Mouse (Mus musculus) kidney, adult 2 months (tissue): ENCODE results near the gene Nmt1. TPM values are rescaled to one million over a fixed set of nuclear protein-coding genes. Genes with fewer than 3 reads are reported as not detected.

Experiments used
- DNase-seq: peaks from one replicate; pipeline ENCODE4 v3.0.0; 2021
- H3K27ac ChIP-seq: fragments of 200-500 bp; 2 replicates; pipeline ENCODE4 v1.5.1; 2012; ENCODE audit warnings: low read depth, low read length, control low read depth, inconsistent platforms; ENCODE audit not compliant: insufficient read depth
- H3K27me3 ChIP-seq: fragments of 200-500 bp; replicated peaks from 2 replicates; pipeline ENCODE4 v1.6.1; 2012; ENCODE audit warnings: mild to moderate bottlenecking, moderate library complexity, low read length, inconsistent platforms; ENCODE audit not compliant: control insufficient read depth, insufficient read depth
- H3K36me3 ChIP-seq: fragments of 200-500 bp; 2 replicates; pipeline ENCODE4 v1.6.1; 2012; ENCODE audit warnings: mild to moderate bottlenecking, moderate library complexity, low read length, inconsistent platforms; ENCODE audit not compliant: control insufficient read depth, insufficient read depth
- H3K4me1 ChIP-seq: fragments of 200-500 bp; 2 replicates; pipeline ENCODE4 v1.6.1; 2011; ENCODE audit warnings: low read length; ENCODE audit not compliant: control insufficient read depth, insufficient read depth
- H3K4me3 ChIP-seq: fragments of 200-500 bp; 2 replicates; pipeline ENCODE4 v1.5.1; 2011; ENCODE audit warnings: mild to moderate bottlenecking, low read depth, low read length, control low read depth; ENCODE audit not compliant: insufficient read depth
- CTCF ChIP-seq: fragments of 200-500 bp; conservative IDR thresholded peaks from 2 replicates; pipeline ENCODE4 v1.5.1; 2011; ENCODE audit warnings: low read depth, mild to moderate bottlenecking, control low read depth, low read length, moderate library complexity, mixed read lengths; ENCODE audit not compliant: insufficient read depth, insufficient read length
- POLR2A ChIP-seq: fragments of 200-500 bp; IDR thresholded peaks from one replicate; pipeline ENCODE4 v1.6.1; 2011; ENCODE audit warnings: low read depth, low read length, control low read depth
- WGBS: fragments of 180-500 bp; shearing (Covaris S2); methylation state at CpG from one replicate; pipeline ENCODE4 v1.1.7; 2018; 5-methylcytosine and 5-hydroxymethylcytosine counted together
- polyA plus RNA-seq: library from polyadenylated mRNA; depleted of rRNA; stranded (reverse); fragments of >200 nt; gene quantifications from 2 replicates; pipeline ENCODE4 v1.2.3, GENCODE M21; 2012

Nmt1 gene
- polyA plus RNA-seq, 1 experiment: 49.7 TPM

DNA sequence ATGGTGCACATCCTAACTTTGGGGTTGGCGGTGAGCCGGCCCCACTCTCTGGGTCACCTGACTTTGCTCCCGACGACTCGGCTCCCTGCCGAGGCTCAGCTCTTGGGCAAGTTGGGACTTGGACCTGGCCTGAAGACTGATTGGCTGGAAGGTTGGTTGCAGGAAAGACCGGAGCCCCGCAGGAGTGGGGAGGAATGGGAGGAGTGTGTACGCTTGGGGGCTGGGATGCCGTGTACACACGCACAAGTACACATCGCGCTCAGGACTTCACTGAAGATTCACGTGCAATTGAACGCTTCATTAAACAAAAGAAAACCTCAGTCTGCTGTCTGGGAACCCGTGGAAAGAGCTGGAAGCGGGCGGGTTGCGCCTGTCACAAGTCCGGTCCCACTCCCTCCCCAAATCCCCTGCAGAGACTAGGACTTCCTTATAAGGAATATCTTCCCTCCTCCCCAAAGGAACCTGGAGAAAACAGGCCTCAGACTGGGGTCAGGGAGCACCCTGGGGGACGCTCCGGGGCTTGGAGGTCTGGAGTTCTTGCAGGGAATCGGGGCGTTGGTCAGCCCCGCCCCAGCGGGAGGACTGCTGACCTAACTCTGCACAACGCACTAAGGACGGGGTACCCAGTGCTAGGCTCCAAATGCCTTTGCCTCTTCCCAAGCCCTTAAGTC lies 84.0 kb downstream of the Nmt1 start:
- peaks cover 21% of the 10 kb centered on the region for H3K4me1 ChIP-seq
- 4% methylated on average over 28 of the region's 28 CpGs for WGBS
- H3K4me3 ChIP-seq: peak overlapping the region; percentile 6
- no peak for TF ChIP-seq CTCF
- no peak for TF ChIP-seq POLR2A
- H3K36me3 ChIP-seq: no peaks in the 10 kb centered on the region
- peak overlapping the region; percentile 65 for H3K27ac ChIP-seq
- DNase-seq: peak; percentile 96
- no peaks in the 10 kb centered on the region for H3K27me3 ChIP-seq

DNA sequence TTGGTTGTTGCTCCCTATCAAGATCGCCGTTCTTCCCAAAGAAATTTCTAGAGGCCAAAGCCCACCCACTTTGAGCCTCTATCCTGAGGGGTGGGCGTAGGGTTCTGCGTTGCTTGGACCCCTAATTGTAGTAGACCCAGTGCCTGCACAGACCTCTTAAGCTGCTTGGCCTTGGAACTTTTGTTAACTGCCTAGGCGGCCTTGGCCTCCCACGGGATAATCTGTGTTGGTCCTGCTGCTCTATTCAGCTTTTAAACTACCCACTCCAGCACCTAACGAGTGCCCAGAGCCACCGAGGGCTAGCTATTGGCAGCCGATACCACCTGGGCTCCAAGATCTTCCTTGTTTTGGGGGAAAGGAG lies 84.5 kb downstream of the Nmt1 start:
- DNase-seq: peak; percentile 41
- Histone ChIP-seq H3K4me1 (peaks cover 21% of the 10 kb centered on the region), H3K27ac (peak overlapping the region; percentile 65), H3K27me3 (no peaks in the 10 kb centered on the region), H3K36me3 (no peaks in the 10 kb centered on the region), H3K4me3 (peak overlapping the region; percentile 6; the same call in 1 of the 2 replicates)
- 33% methylated on average over 9 of the region's 9 CpGs for WGBS
- TF ChIP-seq POLR2A (no peak), CTCF (no peak)

DNA sequence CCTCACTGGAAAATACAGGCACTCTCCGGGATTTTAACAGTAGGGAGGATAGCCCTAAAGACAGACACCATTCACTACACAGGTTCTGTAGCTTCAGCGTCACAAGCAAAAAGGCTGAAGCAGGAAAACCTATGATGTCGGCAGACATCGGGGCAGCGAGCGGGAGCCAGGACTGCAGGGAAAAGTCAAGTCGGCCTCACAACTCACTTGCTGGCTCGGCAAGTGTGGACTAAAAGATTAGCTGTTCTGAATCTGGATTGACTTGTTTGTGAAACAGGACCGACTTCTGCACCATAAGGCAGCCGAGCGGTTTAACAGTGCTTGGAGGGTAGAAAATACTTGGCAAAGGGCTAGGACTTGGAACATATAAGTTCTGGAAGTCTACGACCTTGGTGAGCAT lies 85.0 kb downstream of the Nmt1 start:
- WGBS: 53% methylated on average over 12 of the region's 12 CpGs
- Histone ChIP-seq H3K27ac (peak overlapping the region; percentile 65), H3K4me3 (no peak overlapping the region), H3K36me3 (no peaks in the 10 kb centered on the region), H3K27me3 (no peaks in the 10 kb centered on the region), H3K4me1 (peaks cover 21% of the 10 kb centered on the region)
- no peak for TF ChIP-seq CTCF
- TF ChIP-seq POLR2A: no peak
- DNase-seq: peak; percentile 35

DNA sequence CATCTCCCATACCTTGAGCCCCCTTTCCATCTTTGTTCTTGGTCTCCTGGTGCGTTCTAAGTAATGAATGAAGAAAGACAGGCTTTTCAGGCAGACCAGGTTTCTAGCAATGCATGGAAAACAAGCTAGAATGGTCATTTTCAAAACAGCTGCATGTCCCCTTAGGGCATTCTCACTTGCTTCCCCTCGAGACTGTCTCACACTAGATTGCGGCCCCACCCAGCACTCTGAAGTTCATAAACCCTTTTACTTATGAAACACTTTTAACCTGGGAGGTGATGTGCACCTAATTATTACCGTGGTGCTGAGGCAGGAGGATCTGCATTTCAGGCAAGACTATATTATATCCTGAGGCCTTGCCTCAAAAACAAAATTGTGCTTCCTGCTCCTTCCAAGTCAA lies 85.8 kb downstream of the Nmt1 start:
- WGBS: 70% methylated on average over 4 of the region's 4 CpGs
- H3K4me1 ChIP-seq: peaks cover 24% of the 10 kb centered on the region
- no peak for TF ChIP-seq CTCF
- TF ChIP-seq POLR2A: no peak
- H3K4me3 ChIP-seq: no peak overlapping the region
- H3K27me3 ChIP-seq: no peaks in the 10 kb centered on the region
- H3K36me3 ChIP-seq: no peaks in the 10 kb centered on the region
- no peak overlapping the region for H3K27ac ChIP-seq
- no peak for DNase-seq

DNA sequence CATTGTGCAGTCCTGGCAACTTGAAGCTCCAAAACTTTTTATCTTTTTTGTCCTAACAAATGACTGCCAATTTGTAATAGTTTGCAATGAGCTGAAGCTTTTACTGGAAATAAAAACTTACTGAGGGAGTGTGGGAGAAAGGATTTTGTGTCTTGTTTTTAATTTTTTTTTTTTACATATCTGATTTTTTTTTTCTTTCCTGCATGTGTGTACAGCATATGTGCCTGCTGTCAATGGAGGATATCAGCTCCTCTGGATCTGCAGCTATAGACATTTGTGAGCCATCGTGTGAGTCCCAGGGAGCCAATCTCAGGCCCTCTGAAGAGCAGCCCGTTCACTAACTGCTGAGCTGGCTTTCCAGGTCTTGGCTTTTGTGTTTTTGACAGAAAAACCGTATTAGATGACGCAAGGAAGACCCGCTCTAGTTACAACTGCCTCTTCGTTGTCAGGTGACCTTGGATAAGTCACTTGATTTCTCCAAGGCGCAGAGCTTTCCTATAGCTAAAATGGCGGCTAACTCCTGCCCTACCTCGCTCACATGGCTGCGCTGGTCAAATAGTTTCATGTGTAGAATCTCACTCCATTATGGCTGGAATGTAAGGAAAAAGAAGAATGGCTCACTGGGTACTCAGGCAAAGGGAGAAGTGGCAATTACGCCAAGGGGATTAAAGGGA lies 86.4 kb downstream of the Nmt1 start:
- no peak for TF ChIP-seq POLR2A
- TF ChIP-seq CTCF: no peak
- H3K36me3 ChIP-seq: no peaks in the 10 kb centered on the region
- peak overlapping the region; percentile 100 for H3K27ac ChIP-seq
- DNase-seq: no peak
- H3K4me3 ChIP-seq: peak overlapping the region; percentile 98
- H3K4me1 ChIP-seq: peaks cover 24% of the 10 kb centered on the region
- 85% methylated on average over 11 of the region's 11 CpGs for WGBS
- no peaks in the 10 kb centered on the region for H3K27me3 ChIP-seq

DNA sequence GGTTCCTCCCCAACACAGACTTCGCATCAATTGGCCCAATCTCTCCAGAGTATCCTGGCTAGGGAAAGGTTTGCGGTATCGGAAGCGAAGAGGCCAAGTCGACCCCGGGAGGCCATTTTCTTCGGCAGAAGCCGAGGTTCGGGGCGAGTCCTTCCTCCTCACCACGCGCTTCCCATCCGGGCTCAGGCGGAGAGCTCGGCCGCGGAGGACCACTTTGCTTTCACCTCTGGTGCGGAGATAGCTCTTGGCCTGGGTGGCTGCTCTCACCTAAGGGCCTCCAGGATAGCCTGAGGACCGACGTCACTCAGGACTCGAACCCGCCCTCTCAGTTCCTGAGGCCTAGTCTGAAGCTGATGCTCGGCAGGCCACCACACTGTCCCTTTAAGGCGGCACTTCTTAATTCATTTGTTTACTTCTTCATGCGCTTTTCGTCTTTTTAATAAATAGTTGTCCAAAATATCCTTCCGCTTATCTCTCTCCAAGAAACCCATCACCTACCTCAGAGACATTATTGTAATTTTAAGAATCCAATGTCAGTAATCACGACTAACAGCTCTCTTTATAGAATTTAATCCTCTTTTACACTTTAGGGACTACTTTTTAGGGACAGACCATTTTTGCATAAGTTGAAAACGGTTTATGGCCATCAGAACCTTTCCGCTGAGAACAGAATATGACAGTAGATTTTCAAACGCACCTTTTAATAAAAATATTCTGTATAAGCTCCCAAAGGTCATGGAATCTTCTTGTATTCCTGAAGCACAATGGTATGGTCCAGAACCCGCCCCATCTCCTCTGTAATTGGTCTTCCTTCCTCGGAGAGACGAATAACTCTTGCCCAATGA lies 87.4 kb downstream of the Nmt1 start:
- Histone ChIP-seq H3K27me3 (no peaks in the 10 kb centered on the region), H3K27ac (peak overlapping the region; percentile 100), H3K36me3 (no peaks in the 10 kb centered on the region), H3K4me1 (peaks cover 24% of the 10 kb centered on the region), H3K4me3 (peak overlapping the region; percentile 98)
- peak; percentile 94 for DNase-seq
- peak; percentile 52 for TF ChIP-seq POLR2A
- TF ChIP-seq CTCF: no peak
- WGBS: under 1% methylated on average over 34 of the region's 34 CpGs
